Mouse (Mus musculus): ENCODE data around the gene Prss57. TPM values are rescaled to one million over a fixed set of nuclear protein-coding genes. Genes with fewer than 3 reads are reported as not detected.

Gene Prss57
- polyA plus RNA-seq, 1 experiment: not detected

DNA sequence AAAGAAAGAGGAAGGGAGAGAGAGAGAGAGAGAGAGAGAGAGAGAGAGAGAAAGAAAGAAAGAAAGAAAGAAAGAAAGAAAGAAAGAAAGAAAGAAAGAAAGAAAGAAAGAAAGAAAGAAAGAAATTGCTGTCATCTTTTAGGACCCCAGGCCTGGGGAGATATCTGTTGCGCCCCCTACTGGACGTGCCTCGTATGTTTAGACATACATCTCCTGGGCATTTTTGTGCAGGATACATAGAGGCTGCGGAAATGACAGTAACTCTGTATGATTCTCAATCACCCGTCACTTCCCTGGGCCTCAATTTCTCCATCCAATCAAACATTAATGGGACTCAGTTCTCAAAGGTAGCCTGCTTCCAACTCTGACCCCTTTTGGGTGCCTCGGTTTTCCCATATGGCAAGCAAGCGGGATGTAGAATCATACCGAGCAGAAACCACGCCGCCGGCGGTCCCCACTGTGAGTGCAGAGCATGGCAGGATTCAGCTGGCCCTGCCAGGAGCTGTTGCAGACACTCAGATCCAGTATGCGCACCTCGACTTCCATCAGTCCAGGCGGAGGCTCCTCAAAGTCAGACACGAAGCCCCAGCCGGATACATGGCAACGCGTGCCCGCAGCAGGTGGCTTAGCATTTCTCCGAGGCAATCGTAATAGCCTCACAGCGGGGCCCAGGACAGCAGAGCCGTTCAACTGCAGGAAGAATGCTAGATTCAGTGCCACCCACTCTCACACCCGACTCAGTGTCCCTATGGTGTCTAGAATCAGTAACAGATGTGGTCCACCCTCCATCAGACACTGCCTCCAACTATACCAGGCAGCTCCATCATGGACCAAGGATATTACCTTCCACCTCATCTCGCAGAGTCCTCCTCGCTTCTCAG, 6.6 kb downstream of the Prss57 start:
- TF ChIP-seq CTCF (IDR thresholded peaks at IDR 0.05; ENCODE audit: low read depth, low read length) (peak; percentile 20; the same call in 1 of the 2 replicates), POLR2A (IDR thresholded peaks at IDR 0.05; ENCODE audit: borderline replicate concordance, low read depth, low read length) (no peak)
- Histone ChIP-seq H3K27ac (ENCODE audit: insufficient read depth, low read depth, low read length) (no peak overlapping the region), H3K4me1 (ENCODE audit: control insufficient read depth, insufficient read depth, low read length) (peaks cover 5% of the 10 kb centered on the region), H3K4me3 (ENCODE audit: insufficient read depth, low read length) (no peak overlapping the region)

DNA sequence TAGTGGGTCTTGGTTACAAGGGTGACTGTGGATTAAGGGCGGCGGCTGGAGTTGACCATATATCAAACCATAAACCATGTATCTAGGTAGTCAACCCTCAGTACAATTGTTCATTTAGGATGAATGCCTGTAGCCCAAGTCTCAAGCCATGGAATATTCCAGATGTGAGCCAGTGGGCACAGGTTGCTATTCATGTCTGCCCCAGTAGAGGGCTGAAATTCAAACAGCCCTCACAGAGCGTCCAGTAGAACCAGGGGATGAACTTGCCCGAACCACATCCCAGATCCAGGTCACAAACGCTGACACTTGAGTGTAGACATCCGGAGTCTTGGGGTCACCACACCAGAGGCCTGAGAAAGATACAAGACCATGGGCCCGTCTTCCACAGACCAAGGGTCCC, 7.7 kb downstream of the Prss57 start:
- no peak for TF ChIP-seq CTCF (IDR thresholded peaks at IDR 0.05; ENCODE audit: low read depth, low read length)
- no peak for TF ChIP-seq POLR2A (IDR thresholded peaks at IDR 0.05; ENCODE audit: borderline replicate concordance, low read depth, low read length)
- Histone ChIP-seq H3K27ac (ENCODE audit: insufficient read depth, low read depth, low read length) (no peak overlapping the region), H3K4me1 (ENCODE audit: control insufficient read depth, insufficient read depth, low read length) (peaks cover 5% of the 10 kb centered on the region), H3K4me3 (ENCODE audit: insufficient read depth, low read length) (no peak overlapping the region)

DNA sequence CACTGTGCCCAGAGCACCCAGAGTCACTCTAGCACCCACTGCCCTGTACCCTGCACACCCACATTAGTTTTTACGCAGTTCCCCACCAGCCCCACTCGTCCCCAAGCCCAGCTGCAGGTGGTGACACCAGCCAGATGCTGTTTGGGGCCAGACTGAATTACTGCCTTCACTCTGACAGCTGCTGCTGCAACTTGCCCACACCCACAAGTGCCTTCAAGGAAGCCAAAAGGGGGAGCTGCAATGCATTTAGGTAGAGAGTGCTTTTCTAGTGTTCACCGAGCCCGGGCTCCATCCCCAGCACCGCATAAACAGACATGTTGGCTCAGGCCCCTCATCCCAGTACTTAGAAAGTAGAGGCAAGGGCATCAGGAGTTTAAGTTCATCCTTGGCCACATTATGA, 8.8 kb downstream of the Prss57 start:
- no peak overlapping the region for H3K27ac ChIP-seq (ENCODE audit: insufficient read depth, low read depth, low read length)
- no peak for TF ChIP-seq CTCF (IDR thresholded peaks at IDR 0.05; ENCODE audit: low read depth, low read length)
- TF ChIP-seq POLR2A (IDR thresholded peaks at IDR 0.05; ENCODE audit: borderline replicate concordance, low read depth, low read length): no peak
- H3K4me1 ChIP-seq (ENCODE audit: control insufficient read depth, insufficient read depth, low read length): peaks cover 5% of the 10 kb centered on the region

DNA sequence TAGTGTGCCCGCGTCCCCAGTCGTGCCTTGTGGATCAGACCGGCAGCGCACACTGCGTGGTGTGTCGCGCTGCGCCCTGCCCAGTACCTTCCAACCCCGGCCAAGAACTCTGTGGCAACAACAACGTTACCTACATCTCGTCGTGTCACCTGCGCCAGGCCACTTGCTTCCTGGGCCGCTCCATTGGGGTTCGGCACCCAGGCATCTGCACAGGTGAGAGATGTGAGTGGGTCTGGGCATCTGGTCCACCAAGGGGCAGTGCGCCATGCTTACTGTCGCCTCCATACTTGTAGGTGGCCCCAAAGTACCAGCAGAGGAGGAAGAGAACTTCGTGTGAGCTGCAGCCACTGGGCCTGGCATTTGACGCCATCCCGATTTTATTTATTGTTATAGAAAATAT, 9.6 kb downstream of the Prss57 start:
- H3K27ac ChIP-seq (ENCODE audit: insufficient read depth, low read depth, low read length): no peak overlapping the region
- H3K4me1 ChIP-seq (ENCODE audit: control insufficient read depth, insufficient read depth, low read length): peaks cover 5% of the 10 kb centered on the region
- peak overlapping the region; percentile 78 for H3K4me3 ChIP-seq (ENCODE audit: insufficient read depth, low read length)
- TF ChIP-seq CTCF (IDR thresholded peaks at IDR 0.05; ENCODE audit: low read depth, low read length) (no peak), POLR2A (IDR thresholded peaks at IDR 0.05; ENCODE audit: borderline replicate concordance, low read depth, low read length) (no peak)

More for the DNA sequence above, 8.8 kb downstream of the Prss57 start:
- no peak overlapping the region for H3K4me3 ChIP-seq (ENCODE audit: insufficient read depth, low read length)

DNA sequence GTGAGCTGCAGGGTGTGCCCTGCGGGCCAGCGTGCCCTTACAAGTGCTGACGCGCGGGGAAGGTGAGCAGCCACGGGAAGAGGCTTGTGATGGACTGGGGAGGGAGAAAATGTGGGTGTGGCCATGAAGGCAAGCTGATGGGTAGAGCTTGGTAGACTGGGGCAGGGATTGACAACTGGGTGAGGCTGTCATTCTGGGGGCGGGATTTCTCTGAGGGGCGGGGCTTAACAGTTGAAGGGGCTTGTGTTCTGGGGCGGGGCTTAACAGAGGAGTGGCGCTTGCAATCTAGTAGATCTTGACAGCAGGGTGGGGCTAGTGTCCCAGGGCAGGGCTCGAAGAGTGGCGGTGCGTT, 10.1 kb downstream of the Prss57 start:
- Histone ChIP-seq H3K27ac (ENCODE audit: insufficient read depth, low read depth, low read length) (no peak overlapping the region), H3K4me1 (ENCODE audit: control insufficient read depth, insufficient read depth, low read length) (peaks cover 5% of the 10 kb centered on the region), H3K4me3 (ENCODE audit: insufficient read depth, low read length) (peak overlapping the region; percentile 78)
- TF ChIP-seq CTCF (IDR thresholded peaks at IDR 0.05; ENCODE audit: low read depth, low read length) (no peak), POLR2A (IDR thresholded peaks at IDR 0.05; ENCODE audit: borderline replicate concordance, low read depth, low read length) (no peak)

DNA sequence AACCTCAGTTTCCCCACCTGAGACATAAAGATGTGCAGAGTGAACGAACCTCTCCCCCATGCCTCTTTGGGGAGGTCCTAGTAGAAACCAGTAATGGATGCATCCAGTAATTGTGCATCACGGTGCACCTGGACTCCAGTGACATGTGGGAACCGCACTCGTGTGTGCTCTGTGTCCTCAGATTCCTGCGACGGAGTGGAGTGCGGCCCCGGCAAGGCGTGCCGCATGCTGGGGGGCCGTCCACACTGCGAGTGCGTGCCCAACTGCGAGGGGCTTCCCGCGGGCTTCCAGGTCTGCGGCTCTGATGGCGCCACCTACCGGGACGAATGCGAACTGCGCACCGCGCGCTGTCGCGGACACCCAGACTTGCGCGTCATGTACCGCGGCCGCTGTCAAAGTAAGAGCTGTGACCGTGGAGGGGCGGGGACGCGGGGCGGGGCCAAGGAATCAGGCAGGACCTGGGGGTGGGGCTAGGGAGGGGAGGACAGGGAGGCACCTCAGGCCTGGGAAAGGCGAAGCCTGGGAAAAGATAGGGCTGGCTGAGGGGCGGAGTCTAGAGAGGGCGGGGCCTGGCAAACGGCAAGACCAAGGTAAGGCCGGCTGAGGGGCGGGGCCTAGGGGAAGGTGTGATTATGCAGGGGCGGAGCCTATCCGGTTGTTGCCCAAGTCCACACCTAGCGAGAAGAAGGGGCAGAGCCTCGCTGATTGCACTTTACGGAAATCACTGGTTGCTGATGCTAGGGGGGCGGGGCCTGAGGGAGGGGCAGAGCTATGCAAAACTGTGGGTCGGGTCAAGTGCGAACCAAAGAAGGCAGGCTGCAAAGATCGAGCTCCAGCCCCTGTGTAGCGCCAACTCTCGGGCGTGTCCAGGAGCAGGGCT, 10.7 kb downstream of the Prss57 start:
- peaks cover 5% of the 10 kb centered on the region for H3K4me1 ChIP-seq (ENCODE audit: control insufficient read depth, insufficient read depth, low read length)
- peak overlapping the region; percentile 78 for H3K4me3 ChIP-seq (ENCODE audit: insufficient read depth, low read length)
- H3K27ac ChIP-seq (ENCODE audit: insufficient read depth, low read depth, low read length): no peak overlapping the region
- no peak for TF ChIP-seq POLR2A (IDR thresholded peaks at IDR 0.05; ENCODE audit: borderline replicate concordance, low read depth, low read length)
- TF ChIP-seq CTCF (IDR thresholded peaks at IDR 0.05; ENCODE audit: low read depth, low read length): peak; percentile 88

DNA sequence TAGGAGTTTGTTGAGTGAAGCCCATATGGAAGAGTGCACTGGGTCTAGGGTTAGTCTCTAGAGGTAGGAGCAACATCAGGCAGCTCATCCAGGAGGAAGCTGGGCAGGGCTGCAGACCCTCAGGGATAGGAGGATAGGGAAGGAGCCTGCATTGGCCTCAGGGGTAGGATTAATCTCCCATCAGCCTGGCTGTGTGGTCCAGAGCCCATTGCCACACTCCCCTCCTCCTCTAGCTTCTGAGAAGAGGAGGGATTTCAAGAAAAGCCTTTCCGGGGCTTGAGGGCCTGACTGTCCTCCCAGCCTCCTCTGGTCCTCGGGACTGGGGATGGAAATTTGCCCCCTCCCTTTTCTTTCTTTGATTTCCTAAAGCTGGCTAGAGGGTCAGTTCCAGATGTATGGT, 11.6 kb downstream of the Prss57 start:
- no peak overlapping the region for H3K4me3 ChIP-seq (ENCODE audit: insufficient read depth, low read length)
- TF ChIP-seq POLR2A (IDR thresholded peaks at IDR 0.05; ENCODE audit: borderline replicate concordance, low read depth, low read length) (no peak), CTCF (IDR thresholded peaks at IDR 0.05; ENCODE audit: low read depth, low read length) (no peak)
- no peak overlapping the region for H3K27ac ChIP-seq (ENCODE audit: insufficient read depth, low read depth, low read length)
- peaks cover 5% of the 10 kb centered on the region for H3K4me1 ChIP-seq (ENCODE audit: control insufficient read depth, insufficient read depth, low read length)

DNA sequence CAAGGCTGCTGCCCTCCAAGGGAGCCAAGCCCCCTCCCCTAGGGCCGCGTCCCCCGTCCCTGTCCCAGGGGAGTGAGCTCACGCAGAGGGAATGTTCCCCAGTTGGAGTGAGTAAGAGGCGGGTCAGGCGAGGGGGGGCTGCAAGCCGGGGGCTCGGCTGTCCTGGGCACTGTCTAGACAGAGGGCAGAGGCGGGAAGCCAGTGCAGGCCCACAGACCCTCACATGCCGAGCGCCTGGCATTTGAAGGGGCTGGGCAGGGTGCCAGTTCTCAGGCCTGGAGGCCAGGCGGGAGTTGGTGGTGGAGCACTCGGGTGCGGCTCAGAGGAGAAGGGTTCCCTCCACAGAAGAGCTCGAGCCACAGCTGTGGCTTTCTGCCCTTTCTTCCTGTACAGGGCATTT, 12.8 kb downstream of the Prss57 start:
- H3K27ac ChIP-seq (ENCODE audit: insufficient read depth, low read depth, low read length): no peak overlapping the region

DNA sequence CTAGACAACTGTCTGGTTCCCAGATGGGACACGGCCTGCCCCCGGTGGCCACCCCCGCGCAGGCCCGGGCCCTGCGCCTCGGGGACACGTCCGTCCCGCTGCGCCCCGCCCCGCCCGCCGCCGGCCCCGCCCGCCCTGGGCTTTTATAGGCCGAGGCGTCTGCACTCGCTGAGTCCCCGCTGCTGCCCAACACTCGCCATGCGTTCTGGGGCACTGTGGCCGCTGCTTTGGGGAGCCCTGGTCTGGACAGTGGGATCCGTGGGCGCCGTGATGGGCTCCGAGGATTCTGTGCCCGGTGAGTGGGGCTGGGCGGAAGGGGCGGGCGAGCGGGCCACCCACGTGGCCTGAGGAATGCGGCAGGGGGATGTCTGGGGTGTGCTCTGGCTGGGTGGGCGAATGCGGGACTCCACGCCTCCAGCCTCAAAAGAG, 13.6 kb downstream of the Prss57 start, which contains the start of gene Fstl3:
Gene Fstl3, plus strand, starts transcription at position 170 of the 429 bp plus-strand sequence.
- Histone ChIP-seq H3K4me3 (ENCODE audit: insufficient read depth, low read length) (peak within 1 kb of the TSS; percentile 18; the same call in 1 of the 2 replicates), H3K4me1 (ENCODE audit: control insufficient read depth, insufficient read depth, low read length) (peaks cover 5% of the 10 kb centered on the region), H3K27ac (ENCODE audit: insufficient read depth, low read depth, low read length) (no peak within 1 kb of the TSS)
- TF ChIP-seq POLR2A (IDR thresholded peaks at IDR 0.05; ENCODE audit: borderline replicate concordance, low read depth, low read length) (no peak), CTCF (IDR thresholded peaks at IDR 0.05; ENCODE audit: low read depth, low read length) (no peak)

More for the DNA sequence above, 12.8 kb downstream of the Prss57 start:
- H3K4me1 ChIP-seq (ENCODE audit: control insufficient read depth, insufficient read depth, low read length): peaks cover 5% of the 10 kb centered on the region
- no peak for TF ChIP-seq CTCF (IDR thresholded peaks at IDR 0.05; ENCODE audit: low read depth, low read length)
- TF ChIP-seq POLR2A (IDR thresholded peaks at IDR 0.05; ENCODE audit: borderline replicate concordance, low read depth, low read length): no peak
- no peak overlapping the region for H3K4me3 ChIP-seq (ENCODE audit: insufficient read depth, low read length)

All from bone marrow macrophage, adult 2 months (primary cell).